Mouse (Mus musculus): ENCODE data around the gene Stpg2.
"Not testable (repeated sequence)": the region's sequence is repeated elsewhere in the genome, so short reads cannot be mapped to it uniquely, and the experiment has no call there.

The Stpg2 gene

GRCm38 (mm10) chr3:139205444-139205998 lies at the start of gene Stpg2:
TSS of gene Stpg2 (plus strand) at chr3:139205694.
- peak; percentile 84 to 90 for DNase-seq (ENCODE audit: low spot score in 2 of 2)

- DNase-seq (ENCODE audit: low spot score in 2 of 2): no peak
Measured at GRCm38 (mm10) chr3:139162146-139162545, 43.3 kb upstream of the Stpg2 start.

GRCm38 (mm10) chr3:139162658-139163057 lies 42.8 kb upstream of the Stpg2 start:
- no peak for DNase-seq (ENCODE audit: low spot score in 2 of 2)

- DNase-seq (ENCODE audit: low spot score in 2 of 2): no peak
Measured at GRCm38 (mm10) chr3:139168510-139169269, 36.8 kb upstream of the Stpg2 start.

- no peak for DNase-seq (ENCODE audit: low spot score in 2 of 2)
Measured at GRCm38 (mm10) chr3:139169740-139170139, 35.8 kb upstream of the Stpg2 start.

- no peak for DNase-seq (ENCODE audit: low spot score in 2 of 2)
Measured at GRCm38 (mm10) chr3:139176936-139177335, 28.6 kb upstream of the Stpg2 start.

- no peak for DNase-seq (ENCODE audit: low spot score in 2 of 2)
Measured at GRCm38 (mm10) chr3:139191541-139191940, 14.0 kb upstream of the Stpg2 start.

GRCm38 (mm10) chr3:139193917-139194316 lies 11.6 kb upstream of the Stpg2 start:
- no peak for DNase-seq (ENCODE audit: low spot score in 2 of 2)

GRCm38 (mm10) chr3:139198412-139198811 lies 7.1 kb upstream of the Stpg2 start:
- DNase-seq (ENCODE audit: low spot score in 2 of 2): no peak

GRCm38 (mm10) chr3:139200324-139200723 lies 5.2 kb upstream of the Stpg2 start:
- no peak for DNase-seq (ENCODE audit: low spot score in 2 of 2)

GRCm38 (mm10) chr3:139216945-139217344 lies 11.5 kb downstream of the Stpg2 start:
- no peak for DNase-seq (ENCODE audit: low spot score in 2 of 2)

GRCm38 (mm10) chr3:139225123-139225522 lies 19.6 kb downstream of the Stpg2 start:
- DNase-seq (ENCODE audit: low spot score in 2 of 2): no peak

GRCm38 (mm10) chr3:139226811-139227210 lies 21.3 kb downstream of the Stpg2 start:
- no peak for DNase-seq (ENCODE audit: low spot score in 2 of 2)

GRCm38 (mm10) chr3:139245219-139245618 lies 39.7 kb downstream of the Stpg2 start:
- DNase-seq (ENCODE audit: low spot score in 2 of 2): no peak

GRCm38 (mm10) chr3:139246508-139246907 lies 41.0 kb downstream of the Stpg2 start:
- DNase-seq (ENCODE audit: low spot score in 2 of 2): peak in 1 of 2 experiments; percentile 17

GRCm38 (mm10) chr3:139262359-139262758 lies 56.9 kb downstream of the Stpg2 start:
- DNase-seq (ENCODE audit: low spot score in 2 of 2): not testable (repeated sequence)

GRCm38 (mm10) chr3:139297909-139298308 lies 92.4 kb downstream of the Stpg2 start:
- no peak for DNase-seq (ENCODE audit: low spot score in 2 of 2)

GRCm38 (mm10) chr3:139308078-139308809 lies 102.8 kb downstream of the Stpg2 start:
- no peak for DNase-seq (ENCODE audit: low spot score in 2 of 2)

- no peak for DNase-seq (ENCODE audit: low spot score in 2 of 2)
Measured at GRCm38 (mm10) chr3:139311721-139312120, 106.2 kb downstream of the Stpg2 start.

GRCm38 (mm10) chr3:139380494-139380893 lies 175.0 kb downstream of the Stpg2 start:
- no peak for DNase-seq (ENCODE audit: low spot score in 2 of 2)

GRCm38 (mm10) chr3:139397077-139397865 lies 191.8 kb downstream of the Stpg2 start:
- DNase-seq (ENCODE audit: low spot score in 2 of 2): no peak

- DNase-seq (ENCODE audit: low spot score in 2 of 2): no peak
Measured at GRCm38 (mm10) chr3:139404673-139405072, 199.2 kb downstream of the Stpg2 start.
